Mouse (Mus musculus): ENCODE measurements around the gene Ago4.

- TF ChIP-seq CTCF (IDR thresholded peaks at IDR 0.05; ENCODE audit: low read depth) (no peak), EP300 (IDR thresholded peaks at IDR 0.05; ENCODE audit: low read depth) (no peak)
Measured at GRCm38 (mm10) chr4:126502141-126502976, 30.9 kb downstream of the Ago4 start.

All from liver, postnatal 0 days (tissue).